Mouse (Mus musculus) lung, embryonic 16.5 days (tissue): ENCODE data around the gene Raf1. TPM values are rescaled to one million over a fixed set of nuclear protein-coding genes. Genes with fewer than 3 reads are reported as not detected.

Source experiments
- ATAC-seq: fragments of 200-750 bp; cut with Nextera tagmentation; 2 replicates; pipeline ENCODE4 v1.8.0; 2017; ENCODE audit warnings: low read depth, mild to moderate bottlenecking, moderate library complexity
- H3K27ac ChIP-seq: fragments of 300-500 bp; sonication (generic); 2 replicates; pipeline ENCODE4 v1.5.1; 2014; ENCODE audit warnings: mild to moderate bottlenecking, control low read depth, low read length
- H3K27me3 ChIP-seq: fragments of 300-500 bp; sonication (generic); 2 replicates; pipeline ENCODE4 v1.6.1; 2014; ENCODE audit warnings: low read depth, low read length, mixed read lengths; ENCODE audit not compliant: control insufficient read depth, insufficient read depth
- H3K36me3 ChIP-seq: fragments of 300-500 bp; sonication (generic); 2 replicates; pipeline ENCODE4 v1.6.1; 2014; ENCODE audit warnings: low read length; ENCODE audit not compliant: control insufficient read depth, insufficient read depth
- H3K4me1 ChIP-seq: fragments of 300-500 bp; sonication (generic); replicated peaks from 2 replicates; pipeline ENCODE4 v1.6.1; 2014; ENCODE audit warnings: low read length, mixed read lengths; ENCODE audit not compliant: control insufficient read depth, insufficient read depth
- H3K4me2 ChIP-seq: fragments of 300-500 bp; sonication (generic); 2 replicates; pipeline ENCODE4 v1.6.1; 2014; ENCODE audit warnings: low read depth, low read length, control low read depth
- H3K4me3 ChIP-seq: fragments of 300-500 bp; sonication (generic); 2 replicates; pipeline ENCODE4 v1.5.1; 2014; ENCODE audit warnings: mild to moderate bottlenecking, low read length, control low read depth
- H3K9ac ChIP-seq: fragments of 300-500 bp; sonication (generic); 2 replicates; pipeline ENCODE4 v1.6.1; 2014; ENCODE audit warnings: low read length, control low read depth
- H3K9me3 ChIP-seq: fragments of 300-500 bp; sonication (generic); 2 replicates; pipeline ENCODE4 v1.6.1; 2016; ENCODE audit warnings: low read length; ENCODE audit not compliant: control insufficient read depth
- WGBS: fragments of 180-500 bp; shearing (Covaris S2); extraction: QIAGEN DNeasy Blood & Tissue Kit; methylation state at CpG from one replicate; pipeline ENCODE4 v1.1.7; 2014; 5-methylcytosine and 5-hydroxymethylcytosine counted together
- polyA plus RNA-seq: library from polyadenylated mRNA; unstranded; fragments of >200 nt; fragmentation: Nextera tagmentation; extraction: Ambion mirVana; gene quantifications from 2 replicates; pipeline ENCODE4 v1.2.1, GENCODE M21; 2015

Gene Raf1
- polyA plus RNA-seq, 1 experiment from 2014 or later = 80.8 TPM

DNA sequence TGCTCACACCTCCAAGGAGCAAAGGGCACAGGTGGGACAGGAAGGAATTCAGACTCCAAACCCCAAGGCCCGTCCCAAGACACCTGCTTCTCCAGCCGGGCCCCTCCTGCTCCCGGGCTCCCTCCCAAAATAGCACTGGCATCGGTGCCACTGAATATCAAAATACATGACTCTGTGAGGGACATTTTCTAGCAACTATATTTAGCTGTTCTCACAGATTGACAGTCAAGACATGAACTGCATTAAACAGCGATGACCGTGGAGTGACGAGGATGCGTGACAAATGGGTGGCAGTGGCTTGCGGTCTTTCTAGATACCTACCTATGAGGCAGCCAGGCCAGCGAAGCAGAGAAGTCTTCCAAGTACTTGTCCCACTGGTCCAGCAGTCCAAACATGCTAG is 90.1 kb downstream of the Raf1 start:
- 77% methylated on average over 10 of the region's 10 CpGs for WGBS
- Histone ChIP-seq H3K4me1 (no peaks in the 10 kb centered on the region), H3K27me3 (no peaks in the 10 kb centered on the region), H3K36me3 (no peaks in the 10 kb centered on the region), H3K27ac (no peak overlapping the region), H3K4me2 (no peak overlapping the region), H3K4me3 (no peak overlapping the region), H3K9me3 (no peaks in the 10 kb centered on the region), H3K9ac (no peak overlapping the region)
- ATAC-seq = no peak

DNA sequence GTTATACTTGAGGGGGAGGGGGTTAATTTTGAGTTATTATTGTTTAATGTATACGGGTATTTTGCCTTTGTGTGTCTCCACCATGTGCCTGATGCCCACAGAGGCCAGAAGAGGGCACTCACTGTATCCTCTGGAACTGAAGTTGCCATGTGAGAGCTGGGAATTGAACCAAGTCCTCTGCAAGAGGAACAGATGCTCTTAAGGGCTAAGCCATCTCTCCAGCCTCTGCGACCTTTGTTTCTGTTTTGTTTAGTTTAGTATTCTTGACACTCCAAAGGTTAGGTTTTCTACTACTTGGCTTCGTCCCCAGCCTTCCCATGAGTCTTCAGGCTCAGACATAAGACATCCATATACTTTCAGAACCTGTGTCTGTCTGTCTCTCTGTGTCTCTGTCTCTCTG is 92.3 kb downstream of the Raf1 start:
- 66% methylated on average over 3 of the region's 3 CpGs for WGBS

DNA sequence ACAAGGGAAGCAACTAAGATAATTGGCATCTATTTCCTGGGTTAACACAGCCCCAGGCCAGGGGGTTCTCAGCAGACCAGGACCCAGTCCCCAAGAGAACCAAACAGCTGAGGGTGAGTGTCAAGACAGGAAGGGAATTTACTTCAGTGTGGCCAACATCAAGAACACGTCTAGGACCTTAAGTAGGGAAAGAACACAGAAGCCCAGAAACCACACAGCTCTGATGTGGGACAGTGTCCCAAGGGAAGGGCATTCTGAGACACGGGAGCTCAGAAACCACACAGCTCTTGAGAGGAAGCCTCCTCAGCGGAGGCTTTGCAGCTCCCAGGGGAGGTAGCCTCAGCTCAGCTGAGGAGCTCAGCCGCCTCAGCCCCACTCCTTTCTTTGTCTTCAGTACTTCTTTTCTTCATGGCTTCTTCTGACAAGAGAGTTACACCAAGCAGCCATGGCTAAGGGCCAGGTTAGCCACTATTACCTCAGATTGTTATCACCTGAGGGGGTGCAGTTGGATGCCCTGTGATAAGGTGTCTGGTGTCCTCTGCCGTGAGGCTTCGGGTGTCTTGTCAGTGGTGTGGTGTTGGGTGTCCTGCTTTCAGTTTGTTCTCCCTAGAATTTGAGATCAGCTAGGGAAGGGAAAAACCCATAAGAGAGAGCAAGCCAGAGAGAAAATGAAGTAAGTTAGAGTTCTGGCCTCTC is 92.9 kb downstream of the Raf1 start:
- H3K36me3 ChIP-seq = peaks cover 3% of the 10 kb centered on the region
- no peak overlapping the region for H3K27ac ChIP-seq
- H3K27me3 ChIP-seq = no peaks in the 10 kb centered on the region
- ATAC-seq = no peak
- H3K9ac ChIP-seq = no peak overlapping the region
- H3K9me3 ChIP-seq = no peaks in the 10 kb centered on the region
- no peaks in the 10 kb centered on the region for H3K4me1 ChIP-seq
- H3K4me3 ChIP-seq = no peak overlapping the region
- no peak overlapping the region for H3K4me2 ChIP-seq
- 72% methylated on average over 6 of the region's 6 CpGs for WGBS

More for the DNA sequence above, 92.3 kb downstream of the Raf1 start:
- no peak for ATAC-seq
- Histone ChIP-seq H3K9me3 (no peaks in the 10 kb centered on the region), H3K27me3 (no peaks in the 10 kb centered on the region), H3K4me3 (no peak overlapping the region), H3K4me2 (no peak overlapping the region), H3K27ac (no peak overlapping the region), H3K36me3 (no peaks in the 10 kb centered on the region), H3K4me1 (no peaks in the 10 kb centered on the region), H3K9ac (no peak overlapping the region)

DNA sequence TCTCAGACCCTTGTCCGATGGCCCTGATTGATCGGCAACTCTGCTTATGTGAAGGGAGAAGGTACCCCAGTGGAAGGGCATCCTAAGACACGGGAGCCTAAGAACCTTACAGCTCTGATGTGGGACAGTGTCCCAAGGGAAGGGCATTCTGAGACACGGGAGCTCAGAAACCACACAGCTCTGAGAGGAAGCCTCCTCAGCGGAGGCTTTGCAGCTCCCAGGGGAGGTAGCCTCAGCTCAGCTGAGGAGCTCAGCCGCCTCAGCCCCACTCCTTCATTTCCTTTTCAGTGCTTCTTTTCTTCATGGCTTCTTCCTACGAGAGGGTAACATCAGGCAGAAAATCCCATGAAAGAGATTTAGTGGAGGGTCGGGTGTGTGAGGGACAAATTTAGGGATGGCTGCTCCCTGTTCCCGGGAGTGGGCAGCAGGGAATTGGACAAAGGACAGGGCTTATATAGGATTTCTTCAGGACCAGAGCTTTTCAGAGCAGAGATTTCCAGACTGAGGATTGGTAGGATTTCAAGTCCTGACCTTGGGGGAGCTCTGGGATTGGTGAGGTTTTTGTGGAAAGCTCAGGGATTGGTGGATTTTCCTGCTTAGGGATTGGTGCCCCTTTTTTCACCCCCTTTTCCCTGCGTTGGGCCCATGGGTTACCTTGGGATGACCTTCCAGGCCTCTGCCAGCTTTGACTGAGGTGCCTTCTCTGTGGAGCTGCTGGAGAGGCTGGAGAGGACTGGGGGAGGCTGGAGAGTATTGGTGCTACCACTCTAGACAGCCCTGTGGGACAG is 93.9 kb downstream of the Raf1 start:
- Histone ChIP-seq H3K27me3 (no peaks in the 10 kb centered on the region), H3K4me3 (no peak overlapping the region), H3K36me3 (peaks cover 12% of the 10 kb centered on the region), H3K9ac (no peak overlapping the region), H3K4me2 (no peak overlapping the region), H3K4me1 (no peaks in the 10 kb centered on the region), H3K9me3 (no peaks in the 10 kb centered on the region), H3K27ac (no peak overlapping the region)
- no peak for ATAC-seq
- WGBS = 73% methylated on average over 10 of the region's 10 CpGs

DNA sequence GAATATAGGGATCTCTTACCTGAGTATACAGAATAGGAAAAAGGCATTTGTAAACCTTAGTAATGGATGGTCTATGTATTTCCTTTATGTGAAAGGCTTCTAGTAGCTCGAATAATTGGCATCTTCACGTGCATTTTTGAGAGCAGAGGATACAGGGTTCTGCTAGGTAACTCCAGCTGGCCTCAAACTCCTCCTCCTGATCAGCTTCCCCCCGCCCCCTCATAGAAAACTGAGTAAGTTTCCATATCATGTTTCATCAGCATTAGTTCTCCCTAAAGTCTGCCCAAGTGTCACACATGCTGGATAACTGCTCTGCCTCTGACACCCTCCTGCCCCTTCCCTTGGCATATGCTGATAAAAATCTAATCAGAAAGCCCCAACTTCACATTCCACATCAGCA is 95.6 kb downstream of the Raf1 start:
- H3K4me3 ChIP-seq = no peak overlapping the region
- no peak for ATAC-seq
- H3K27ac ChIP-seq = no peak overlapping the region
- no peaks in the 10 kb centered on the region for H3K4me1 ChIP-seq
- 72% methylated on average over 3 of the region's 3 CpGs for WGBS
- H3K9me3 ChIP-seq = no peaks in the 10 kb centered on the region
- H3K4me2 ChIP-seq = no peak overlapping the region
- no peaks in the 10 kb centered on the region for H3K27me3 ChIP-seq
- H3K9ac ChIP-seq = no peak overlapping the region
- H3K36me3 ChIP-seq = peaks cover 19% of the 10 kb centered on the region

DNA sequence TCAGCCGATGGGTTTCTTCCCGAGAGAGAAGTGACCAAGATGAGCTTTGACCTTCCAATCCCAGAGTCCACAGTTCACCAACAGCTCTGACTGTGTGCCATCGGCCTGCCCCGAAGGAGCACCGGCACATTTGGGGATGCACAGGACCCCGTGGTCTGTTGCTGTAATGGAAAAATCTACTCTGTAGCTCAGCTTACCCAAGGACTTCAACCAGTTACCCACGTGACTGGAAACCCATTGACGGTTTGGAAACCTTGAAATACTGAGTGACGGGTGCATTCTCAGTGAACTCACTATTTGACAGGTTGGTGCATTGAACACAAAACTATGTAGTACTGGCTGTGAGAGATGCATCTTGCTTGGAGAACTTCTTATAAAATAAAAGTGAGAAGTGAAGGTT is 98.5 kb downstream of the Raf1 start:
- no peak overlapping the region for H3K4me2 ChIP-seq
- no peak overlapping the region for H3K4me3 ChIP-seq
- no peak overlapping the region for H3K27ac ChIP-seq
- no peak overlapping the region for H3K9ac ChIP-seq
- 91% methylated on average over 9 of the region's 9 CpGs for WGBS
- no peaks in the 10 kb centered on the region for H3K9me3 ChIP-seq
- H3K4me1 ChIP-seq = no peaks in the 10 kb centered on the region
- H3K27me3 ChIP-seq = no peaks in the 10 kb centered on the region
- H3K36me3 ChIP-seq = peaks cover 21% of the 10 kb centered on the region
- no peak for ATAC-seq

DNA sequence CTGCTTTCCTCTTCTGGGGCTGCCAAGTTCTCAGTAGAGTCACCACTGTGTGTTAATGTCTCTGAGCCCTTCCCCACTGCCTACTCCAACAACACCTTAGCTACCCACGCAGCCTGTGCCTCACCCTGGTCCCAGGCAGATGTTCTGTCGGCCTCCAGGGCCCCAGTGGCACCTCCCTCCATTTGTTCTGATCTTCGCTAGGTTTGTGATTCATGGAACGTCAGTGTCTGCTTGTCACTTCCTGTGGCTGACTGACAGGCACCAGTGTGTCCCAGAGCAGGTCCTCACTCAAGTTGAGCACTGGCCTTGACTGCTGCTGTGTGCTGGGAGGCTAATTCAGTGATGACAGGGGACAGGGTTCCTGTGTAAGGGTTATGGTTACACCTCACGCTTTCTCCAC is 99.0 kb downstream of the Raf1 start:
- no peak overlapping the region for H3K9ac ChIP-seq
- peaks cover 21% of the 10 kb centered on the region for H3K36me3 ChIP-seq
- no peak overlapping the region for H3K4me2 ChIP-seq
- no peaks in the 10 kb centered on the region for H3K27me3 ChIP-seq
- no peak overlapping the region for H3K4me3 ChIP-seq
- H3K27ac ChIP-seq = no peak overlapping the region
- H3K9me3 ChIP-seq = no peaks in the 10 kb centered on the region
- ATAC-seq = no peak
- no peaks in the 10 kb centered on the region for H3K4me1 ChIP-seq
- 82% methylated on average over 5 of the region's 5 CpGs for WGBS

DNA sequence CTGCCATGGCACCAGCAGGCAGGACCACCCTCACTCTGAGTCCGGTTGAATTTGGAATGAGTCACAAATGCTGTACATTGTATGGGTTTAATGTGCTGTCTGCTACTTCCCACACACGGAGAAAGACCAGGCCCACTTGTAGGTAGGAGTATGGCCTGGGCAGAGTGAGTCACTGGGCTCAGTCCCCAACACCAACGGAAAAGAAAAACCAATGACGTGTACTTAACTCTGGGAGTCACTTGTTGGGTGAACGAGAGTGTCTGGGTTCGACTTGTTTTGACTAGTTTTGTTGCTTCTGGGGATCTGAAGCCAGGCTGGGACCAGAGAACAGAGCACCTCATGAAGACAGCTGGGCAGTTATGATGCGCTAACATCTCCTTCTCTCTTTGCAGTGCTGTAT is 102.3 kb downstream of the Raf1 start:
- 88% methylated on average over 7 of the region's 7 CpGs for WGBS

More for the DNA sequence above, 102.3 kb downstream of the Raf1 start:
- Histone ChIP-seq H3K9ac (no peak overlapping the region), H3K4me3 (no peak overlapping the region), H3K27me3 (no peaks in the 10 kb centered on the region), H3K9me3 (no peaks in the 10 kb centered on the region), H3K27ac (no peak overlapping the region), H3K36me3 (peaks cover 30% of the 10 kb centered on the region), H3K4me1 (no peaks in the 10 kb centered on the region), H3K4me2 (no peak overlapping the region)
- no peak for ATAC-seq
